Mouse (Mus musculus) neural tube, embryonic 14.5 days (tissue): ENCODE results near the gene Ddah2. TPM values are rescaled to one million over a fixed set of nuclear protein-coding genes. Genes with fewer than 3 reads are reported as not detected.

ENCODE experiments used
- ATAC-seq: fragments of 200-750 bp; cut with Nextera tagmentation; 2 replicates; pipeline ENCODE4 v1.8.0; 2017; ENCODE audit warnings: low read depth, mild to moderate bottlenecking, moderate TSS enrichment, moderate library complexity
- H3K27ac ChIP-seq: fragments of 300-500 bp; sonication (generic); 2 replicates; pipeline ENCODE4 v1.5.1; 2014; ENCODE audit warnings: low read depth, mild to moderate bottlenecking, control low read depth, low read length, moderate library complexity, mixed read lengths
- H3K27me3 ChIP-seq: fragments of 300-500 bp; sonication (generic); 2 replicates; pipeline ENCODE4 v1.6.1; 2014; ENCODE audit warnings: low read length; ENCODE audit not compliant: control insufficient read depth, insufficient read depth
- H3K36me3 ChIP-seq: fragments of 300-500 bp; sonication (generic); 2 replicates; pipeline ENCODE4 v1.6.1; 2014; ENCODE audit warnings: low read length, mixed read lengths; ENCODE audit not compliant: control insufficient read depth, insufficient read depth
- H3K4me1 ChIP-seq: fragments of 300-500 bp; sonication (generic); 2 replicates; pipeline ENCODE4 v1.6.1; 2014; ENCODE audit warnings: low read length; ENCODE audit not compliant: control insufficient read depth, insufficient read depth
- H3K4me2 ChIP-seq: fragments of 300-500 bp; sonication (generic); 2 replicates; pipeline ENCODE4 v1.6.1; 2014; ENCODE audit warnings: mild to moderate bottlenecking, low read depth, low read length, control low read depth
- H3K4me3 ChIP-seq: fragments of 300-500 bp; sonication (generic); 2 replicates; pipeline ENCODE4 v1.5.1; 2014; ENCODE audit warnings: low read depth, low read length, control low read depth, mixed read lengths
- H3K9ac ChIP-seq: fragments of 300-500 bp; sonication (generic); replicated peaks from 2 replicates; pipeline ENCODE4 v1.6.1; 2014; ENCODE audit warnings: low read depth, mild to moderate bottlenecking, control low read depth, low read length, mixed read lengths
- H3K9me3 ChIP-seq: fragments of 300-500 bp; sonication (generic); 2 replicates; pipeline ENCODE4 v1.6.1; 2016; ENCODE audit warnings: low read length; ENCODE audit not compliant: control insufficient read depth
- WGBS: fragments of 180-500 bp; shearing (Covaris S2); extraction: QIAGEN DNeasy Blood & Tissue Kit; methylation state at CpG from one replicate; pipeline ENCODE4 v1.1.7; 2014; 5-methylcytosine and 5-hydroxymethylcytosine counted together
- polyA plus RNA-seq: library from polyadenylated mRNA; unstranded; fragments of >200 nt; fragmentation: Nextera tagmentation; extraction: Ambion mirVana; gene quantifications from 2 replicates; pipeline ENCODE4 v1.2.1, GENCODE M21; 2014

Gene Ddah2
- polyA plus RNA-seq, 1 experiment from 2014 or later: 269 TPM

DNA sequence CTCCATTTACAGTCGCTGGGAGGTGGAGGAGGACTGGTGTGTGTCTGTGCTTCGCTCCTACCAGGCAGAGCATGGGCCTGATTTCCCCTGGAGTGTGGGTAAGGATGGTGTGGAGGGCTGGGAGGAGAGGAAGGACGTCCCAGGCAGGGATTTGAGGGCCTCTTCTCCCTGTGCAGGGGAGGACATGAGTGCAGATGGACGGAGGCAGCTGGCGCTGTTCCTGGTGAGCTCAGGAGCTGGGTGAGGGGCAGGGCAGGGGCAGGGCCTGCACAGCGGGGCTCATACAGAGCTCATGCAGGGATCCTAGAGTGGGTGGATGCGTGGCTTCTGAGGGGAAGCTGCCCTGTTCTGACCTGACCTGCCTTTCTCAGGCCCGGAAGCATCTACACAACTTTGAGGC lies 43.5 kb downstream of the Ddah2 start:
- no peaks in the 10 kb centered on the region for H3K27me3 ChIP-seq
- H3K9ac ChIP-seq: no peak overlapping the region
- H3K27ac ChIP-seq: no peak overlapping the region
- peaks cover 60% of the 10 kb centered on the region for H3K36me3 ChIP-seq
- WGBS: 76% methylated on average over 8 of the region's 8 CpGs
- no peak for ATAC-seq
- no peaks in the 10 kb centered on the region for H3K4me1 ChIP-seq
- no peaks in the 10 kb centered on the region for H3K9me3 ChIP-seq
- H3K4me3 ChIP-seq: no peak overlapping the region
- H3K4me2 ChIP-seq: no peak overlapping the region

DNA sequence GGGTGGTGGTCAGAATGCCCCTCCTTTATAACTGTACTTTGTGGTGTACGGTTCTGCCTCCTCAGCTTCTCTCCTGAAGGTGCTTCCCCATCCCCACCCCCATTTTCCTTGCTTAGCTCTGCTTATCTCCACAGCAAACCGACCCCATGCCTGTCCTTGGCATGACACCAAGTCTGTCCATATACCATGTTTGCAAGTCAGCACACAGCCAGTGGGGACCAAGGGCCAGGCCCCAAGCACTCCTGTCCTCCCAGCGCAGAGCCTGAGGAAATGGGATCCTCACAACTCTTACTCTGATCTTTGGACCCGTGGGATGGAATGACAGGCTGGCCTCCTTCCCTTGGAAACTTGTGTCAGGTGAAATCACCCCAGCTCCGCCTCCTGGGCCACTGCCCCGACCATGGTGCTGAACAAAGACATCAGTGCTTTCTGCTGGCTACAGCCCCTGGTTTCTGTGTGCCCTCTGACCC lies 44.4 kb downstream of the Ddah2 start:
- WGBS: 79% methylated on average over 6 of the region's 6 CpGs
- no peak for ATAC-seq

GRCm38 (mm10) chr17:35104079-35104478 lies 45.2 kb downstream of the Ddah2 start:
- no peaks in the 10 kb centered on the region for H3K27me3 ChIP-seq
- no peak overlapping the region for H3K27ac ChIP-seq
- ATAC-seq: no peak
- H3K4me1 ChIP-seq: no peaks in the 10 kb centered on the region
- no peak overlapping the region for H3K4me3 ChIP-seq
- no peaks in the 10 kb centered on the region for H3K9me3 ChIP-seq
- no peak overlapping the region for H3K9ac ChIP-seq
- 96% methylated on average over 7 of the region's 7 CpGs for WGBS
- peaks cover 47% of the 10 kb centered on the region for H3K36me3 ChIP-seq
- H3K4me2 ChIP-seq: no peak overlapping the region

More for the DNA sequence above, 44.4 kb downstream of the Ddah2 start:
- no peak overlapping the region for H3K27ac ChIP-seq
- H3K9ac ChIP-seq: no peak overlapping the region
- H3K36me3 ChIP-seq: peaks cover 55% of the 10 kb centered on the region
- no peak overlapping the region for H3K4me2 ChIP-seq
- no peaks in the 10 kb centered on the region for H3K9me3 ChIP-seq
- no peaks in the 10 kb centered on the region for H3K27me3 ChIP-seq
- H3K4me1 ChIP-seq: no peaks in the 10 kb centered on the region
- H3K4me3 ChIP-seq: no peak overlapping the region

DNA sequence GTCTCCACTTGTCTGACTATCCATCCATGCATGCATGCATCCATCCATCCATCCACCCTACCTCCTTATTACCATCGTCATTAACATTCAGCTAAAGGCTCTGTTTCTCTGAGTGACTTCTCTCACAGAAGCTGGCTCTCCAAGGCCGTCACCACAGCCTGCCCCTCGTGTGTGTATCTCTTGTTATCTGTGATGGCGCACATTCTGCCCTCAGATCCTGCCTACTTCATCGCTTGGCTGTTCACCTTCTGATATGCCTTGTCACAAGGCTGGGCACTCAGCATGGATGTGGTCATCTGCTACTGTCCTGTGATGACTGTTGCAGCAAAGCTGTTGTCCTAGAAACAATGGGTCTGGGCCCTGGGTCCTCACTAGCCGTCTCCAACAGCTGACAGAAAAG lies 45.9 kb downstream of the Ddah2 start:
- H3K27me3 ChIP-seq: no peaks in the 10 kb centered on the region
- no peak overlapping the region for H3K27ac ChIP-seq
- ATAC-seq: no peak
- peaks cover 40% of the 10 kb centered on the region for H3K36me3 ChIP-seq
- H3K4me3 ChIP-seq: no peak overlapping the region
- H3K9ac ChIP-seq: no peak overlapping the region
- no peaks in the 10 kb centered on the region for H3K9me3 ChIP-seq
- no peaks in the 10 kb centered on the region for H3K4me1 ChIP-seq
- WGBS: 81% methylated on average over 6 of the region's 6 CpGs
- no peak overlapping the region for H3K4me2 ChIP-seq

GRCm38 (mm10) chr17:35105740-35106389 lies 47.0 kb downstream of the Ddah2 start:
- H3K36me3 ChIP-seq: peaks cover 29% of the 10 kb centered on the region
- H3K27ac ChIP-seq: no peak overlapping the region
- H3K4me2 ChIP-seq: no peak overlapping the region
- H3K9me3 ChIP-seq: no peaks in the 10 kb centered on the region
- H3K4me1 ChIP-seq: no peaks in the 10 kb centered on the region
- no peaks in the 10 kb centered on the region for H3K27me3 ChIP-seq
- H3K9ac ChIP-seq: no peak overlapping the region
- WGBS: 27% methylated on average over 13 of the region's 13 CpGs
- no peak for ATAC-seq
- no peak overlapping the region for H3K4me3 ChIP-seq

DNA sequence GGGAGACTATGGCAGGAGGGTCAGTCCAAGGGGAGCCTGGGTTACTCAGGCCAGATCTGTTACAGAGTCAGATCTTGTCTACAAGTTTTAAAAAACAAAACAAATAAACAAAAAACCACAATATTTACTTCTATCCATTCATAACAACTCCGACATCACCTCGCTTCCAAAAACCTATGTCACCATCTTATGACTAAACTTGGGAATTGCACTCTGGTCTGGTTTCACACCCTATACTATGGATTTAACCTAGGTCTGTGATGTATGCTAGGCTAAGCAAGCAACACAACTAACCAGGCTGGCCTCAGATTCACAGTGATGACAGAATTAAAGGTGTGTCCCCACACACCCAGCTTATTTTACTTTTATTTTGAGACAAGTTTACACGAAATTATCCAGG lies 47.7 kb downstream of the Ddah2 start:
- no peak for ATAC-seq
- 73% methylated on average over 3 of the region's 3 CpGs for WGBS
- H3K4me3 ChIP-seq: no peak overlapping the region

GRCm38 (mm10) chr17:35108097-35108496 lies 49.3 kb downstream of the Ddah2 start, which contains the start of gene Ly6g5c:
Gene Ly6g5c, plus strand, starts transcription at chr17:35108279.
- H3K4me2 ChIP-seq: no peak within 1 kb of the TSS
- no peaks in the 10 kb centered on the region for H3K9me3 ChIP-seq
- H3K4me3 ChIP-seq: no peak within 1 kb of the TSS
- no peak within 1 kb of the TSS for H3K9ac ChIP-seq
- ATAC-seq: no peak
- peaks cover 11% of the 10 kb centered on the region for H3K36me3 ChIP-seq
- 70% methylated on average over 6 of the region's 6 CpGs for WGBS
- no peaks in the 10 kb centered on the region for H3K27me3 ChIP-seq
- no peaks in the 10 kb centered on the region for H3K4me1 ChIP-seq
- no peak within 1 kb of the TSS for H3K27ac ChIP-seq

More for the DNA sequence above, 47.7 kb downstream of the Ddah2 start:
- peaks cover 24% of the 10 kb centered on the region for H3K36me3 ChIP-seq
- H3K27me3 ChIP-seq: no peaks in the 10 kb centered on the region
- H3K27ac ChIP-seq: no peak overlapping the region
- H3K4me2 ChIP-seq: no peak overlapping the region
- no peak overlapping the region for H3K9ac ChIP-seq
- H3K4me1 ChIP-seq: no peaks in the 10 kb centered on the region
- H3K9me3 ChIP-seq: no peaks in the 10 kb centered on the region

Other genes starting within 250 kb of the Ddah2 start
- gene Stk19, start 222.1 kb upstream of the Ddah2 start, polyA plus RNA-seq: 30.5 and 37.7 TPM in 2 replicates
- gene Dxo, start 222.0 kb upstream of the Ddah2 start, polyA plus RNA-seq: 59.4 and 67.7 TPM in 2 replicates
- 46.2 and 57.7 TPM in 2 replicates for gene Skiv2l, start 208.8 kb upstream of the Ddah2 start, polyA plus RNA-seq
- 78.3 and 78.9 TPM in 2 replicates for gene Nelfe, start 208.6 kb upstream of the Ddah2 start, polyA plus RNA-seq
- 1.3 and 2.0 TPM in 2 replicates for gene Cfb, start 196.5 kb upstream of the Ddah2 start, polyA plus RNA-seq
- 2.2 and 2.3 TPM in 2 replicates for gene Zbtb12, start 179.6 kb upstream of the Ddah2 start, polyA plus RNA-seq
- gene Gm20547, start 177.0 kb upstream of the Ddah2 start, polyA plus RNA-seq: not detected in 2 replicates
- gene C2, start 160.8 kb upstream of the Ddah2 start, polyA plus RNA-seq: 1.5 and 2.1 TPM in 2 replicates
- 78.1 and 86.8 TPM in 2 replicates for gene Ehmt2, start 160.6 kb upstream of the Ddah2 start, polyA plus RNA-seq
- not detected in 2 replicates for gene Slc44a4, start 144.6 kb upstream of the Ddah2 start, polyA plus RNA-seq
- 27.4 and 30.1 TPM in 2 replicates for gene Neu1, start 127.8 kb upstream of the Ddah2 start, polyA plus RNA-seq
- gene Hspa1b, start 99.8 kb upstream of the Ddah2 start, polyA plus RNA-seq: 0.27 and 0.35 TPM in 2 replicates
- not detected in 2 replicates for gene Gm20481, start 89.1 kb upstream of the Ddah2 start, polyA plus RNA-seq
- 7.0 and 7.6 TPM in 2 replicates for gene Hspa1a, start 86.9 kb upstream of the Ddah2 start, polyA plus RNA-seq
- 1.6 and 2.8 TPM in 2 replicates for gene Hspa1l, start 86.3 kb upstream of the Ddah2 start, polyA plus RNA-seq
- 89.1 and 89.5 TPM in 2 replicates for gene Lsm2, start 77.2 kb upstream of the Ddah2 start, polyA plus RNA-seq
- 51.4 and 56.9 TPM in 2 replicates for gene Vars, start 58.0 kb upstream of the Ddah2 start, polyA plus RNA-seq
- 0.11 and 0.15 TPM in 2 replicates for gene Vwa7, start 42.5 kb upstream of the Ddah2 start, polyA plus RNA-seq
- gene Sapcd1, start 31.0 kb upstream of the Ddah2 start, polyA plus RNA-seq: 2.1 and 2.2 TPM in 2 replicates
- gene Msh5, start 12.3 kb upstream of the Ddah2 start, polyA plus RNA-seq: 1.9 and 2.2 TPM in 2 replicates
- gene Clic1, start 9.1 kb upstream of the Ddah2 start, polyA plus RNA-seq: 13.3 and 37.0 TPM in 2 replicates
- not detected in 2 replicates for gene Ly6g6c, start 6.4 kb downstream of the Ddah2 start, polyA plus RNA-seq
- gene Mpig6b, start 7.1 kb downstream of the Ddah2 start, polyA plus RNA-seq: 0.12 and 0.15 TPM in 2 replicates
- gene Ly6g6e, start 17.9 kb downstream of the Ddah2 start, polyA plus RNA-seq: 0.46 and 0.66 TPM in 2 replicates
- gene Ly6g6d, start 19.0 kb downstream of the Ddah2 start, polyA plus RNA-seq: 0.84 and 1.8 TPM in 2 replicates
- gene Ly6g6f, start 26.6 kb downstream of the Ddah2 start, polyA plus RNA-seq: 0.23 TPM in 1 of 2 replicates, not detected in the other
- 82.3 and 92.5 TPM in 2 replicates for gene Abhd16a, start 30.2 kb downstream of the Ddah2 start, polyA plus RNA-seq
- gene Ly6g5c, start 49.2 kb downstream of the Ddah2 start, polyA plus RNA-seq: not detected in 2 replicates
- 0.52 and 0.92 TPM in 2 replicates for gene Ly6g5b, start 56.4 kb downstream of the Ddah2 start, polyA plus RNA-seq
- 22.2 and 23.7 TPM in 2 replicates for gene Gpank1, start 62.4 kb downstream of the Ddah2 start, polyA plus RNA-seq
- 361 and 363 TPM in 2 replicates for gene Csnk2b, start 63.0 kb downstream of the Ddah2 start, polyA plus RNA-seq
- 8.1 and 9.7 TPM in 2 replicates for gene D17H6S53E, start 67.3 kb downstream of the Ddah2 start, polyA plus RNA-seq
- 0.75 and 0.89 TPM in 2 replicates for gene Apom, start 73.0 kb downstream of the Ddah2 start, polyA plus RNA-seq
- gene Bag6, start 76.1 kb downstream of the Ddah2 start, polyA plus RNA-seq: 88.3 and 102 TPM in 2 replicates
- gene Prrc2a, start 105.9 kb downstream of the Ddah2 start, polyA plus RNA-seq: 181 and 195 TPM in 2 replicates
- 6.7 and 10.7 TPM in 2 replicates for gene Aif1, start 117.0 kb downstream of the Ddah2 start, polyA plus RNA-seq
- gene Lst1, start 129.4 kb downstream of the Ddah2 start, polyA plus RNA-seq: 3.7 and 8.8 TPM in 2 replicates
- gene Ltb, start 135.4 kb downstream of the Ddah2 start, polyA plus RNA-seq: 0.31 and 0.62 TPM in 2 replicates
- gene Tnf, start 143.0 kb downstream of the Ddah2 start, polyA plus RNA-seq: not detected in 2 replicates
- gene Lta, start 146.3 kb downstream of the Ddah2 start, polyA plus RNA-seq: 0.24 and 0.26 TPM in 2 replicates
- gene Gm16181, start 161.8 kb downstream of the Ddah2 start, polyA plus RNA-seq: 0.44 TPM in 1 of 2 replicates, not detected in the other
- gene Atp6v1g2, start 174.6 kb downstream of the Ddah2 start, polyA plus RNA-seq: 118 and 154 TPM in 2 replicates
- 3.4 and 4.3 TPM in 2 replicates for gene Nfkbil1, start 176.8 kb downstream of the Ddah2 start, polyA plus RNA-seq
- gene Ddx39b, start 182.7 kb downstream of the Ddah2 start, polyA plus RNA-seq: 373 and 383 TPM in 2 replicates
- gene H2-D1, start 203.7 kb downstream of the Ddah2 start, polyA plus RNA-seq: 99.9 and 111 TPM in 2 replicates